Mouse (Mus musculus): ENCODE measurements around the gene Cd40lg. TPM values are rescaled to one million over a fixed set of nuclear protein-coding genes. Genes with fewer than 3 reads are reported as not detected.

The Cd40lg gene
- polyA plus RNA-seq, 1 experiment from 2014 or later, result not detected

DNA sequence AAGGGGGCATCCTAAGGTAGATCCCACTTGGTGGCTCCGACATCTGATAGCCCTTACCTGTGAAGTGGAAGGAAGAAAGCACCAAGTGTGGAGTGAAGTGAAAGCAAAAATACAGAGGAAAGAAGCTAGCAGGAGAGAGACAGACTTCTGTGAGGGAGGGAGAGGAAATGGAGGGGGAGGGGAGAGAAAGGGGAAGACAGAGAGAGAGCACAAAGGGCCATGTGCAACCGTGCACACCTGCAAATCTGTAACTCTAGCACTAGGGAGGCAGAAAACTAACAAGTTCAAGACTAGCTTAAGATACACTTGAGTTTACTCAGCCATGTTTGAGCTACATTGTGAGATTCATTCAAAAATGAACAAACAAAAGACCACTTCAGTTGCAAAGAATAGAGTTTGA lies 16.2 kb downstream of the Cd40lg start:
- Histone ChIP-seq H3K4me1 (ENCODE audit: control insufficient read depth, insufficient read depth, low read length) (no peaks in the 10 kb centered on the region), H3K27me3 (ENCODE audit: control insufficient read depth, insufficient read depth, low read length) (no peaks in the 10 kb centered on the region), H3K27ac (ENCODE audit: low read depth, low read length) (no peak overlapping the region), H3K9ac (ENCODE audit: low read length) (no peak overlapping the region), H3K4me3 (ENCODE audit: low read depth, low read length) (no peak overlapping the region), H3K4me2 (ENCODE audit: low read depth) (no peak overlapping the region), H3K36me3 (ENCODE audit: control insufficient read depth, insufficient read depth, low read length) (no peaks in the 10 kb centered on the region), H3K9me3 (ENCODE audit: control insufficient read depth, low read length) (no peaks in the 10 kb centered on the region)
- DNase-seq (ENCODE audit: low spot score) (no peak), ATAC-seq (ENCODE audit: insufficient read depth, low FRiP score, low TSS enrichment) (no peak)
- 69% methylated on average over 2 of the region's 2 CpGs for WGBS

DNA sequence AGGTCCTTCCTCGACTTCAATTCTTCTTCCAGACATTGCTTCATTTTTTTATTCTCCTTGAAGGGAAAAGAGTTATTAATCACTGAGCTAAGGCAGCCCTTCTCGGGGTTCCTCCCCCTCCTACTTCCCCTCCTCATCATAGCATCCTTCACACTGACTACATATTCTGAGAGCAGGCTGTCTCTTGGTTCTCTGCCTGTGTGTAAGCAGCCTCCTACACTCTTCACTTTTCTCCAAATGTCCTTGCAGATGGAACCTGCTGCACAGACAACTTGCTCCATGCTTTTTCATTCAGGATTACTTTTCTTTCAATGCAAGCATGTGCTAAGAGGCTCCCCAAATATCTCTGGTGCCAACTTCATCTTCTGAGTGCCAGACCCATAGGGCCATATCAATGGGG lies 21.7 kb downstream of the Cd40lg start:
- Histone ChIP-seq H3K9me3 (ENCODE audit: control insufficient read depth, low read length) (no peaks in the 10 kb centered on the region), H3K9ac (ENCODE audit: low read length) (no peak overlapping the region), H3K4me2 (ENCODE audit: low read depth) (no peak overlapping the region), H3K27me3 (ENCODE audit: control insufficient read depth, insufficient read depth, low read length) (no peaks in the 10 kb centered on the region), H3K4me1 (ENCODE audit: control insufficient read depth, insufficient read depth, low read length) (no peaks in the 10 kb centered on the region), H3K36me3 (ENCODE audit: control insufficient read depth, insufficient read depth, low read length) (no peaks in the 10 kb centered on the region), H3K4me3 (ENCODE audit: low read depth, low read length) (no peak overlapping the region), H3K27ac (ENCODE audit: low read depth, low read length) (no peak overlapping the region)
- ATAC-seq (ENCODE audit: insufficient read depth, low FRiP score, low TSS enrichment), result no peak
- DNase-seq (ENCODE audit: low spot score), result no peak
- WGBS, result 77% methylated on average over 2 of the region's 2 CpGs

DNA sequence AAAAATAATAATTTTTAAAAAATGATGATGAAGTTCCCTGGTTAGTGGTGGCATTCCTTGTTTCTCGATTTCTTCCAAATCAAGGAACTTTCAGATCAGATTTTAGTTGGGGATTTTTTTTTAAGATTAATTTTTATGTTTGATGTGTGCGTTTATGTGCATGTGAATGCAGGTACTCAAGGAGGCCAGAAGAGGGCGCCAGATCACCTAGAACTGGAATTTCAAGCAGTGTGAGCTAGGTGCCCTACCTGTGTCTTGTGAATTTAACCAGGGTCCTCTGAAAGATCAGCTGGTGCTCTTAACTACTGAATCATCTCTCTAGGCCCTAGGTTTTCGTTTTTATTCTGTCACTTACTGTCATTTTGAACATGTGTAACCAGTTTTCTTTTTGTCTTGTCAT lies 24.0 kb downstream of the Cd40lg start:
- DNase-seq (ENCODE audit: low spot score) (no peak), ATAC-seq (ENCODE audit: insufficient read depth, low FRiP score, low TSS enrichment) (no peak)
- no peak overlapping the region for H3K4me3 ChIP-seq (ENCODE audit: low read depth, low read length)
- no peaks in the 10 kb centered on the region for H3K9me3 ChIP-seq (ENCODE audit: control insufficient read depth, low read length)
- H3K27ac ChIP-seq (ENCODE audit: low read depth, low read length), result no peak overlapping the region
- WGBS, result 74% methylated on average over 4 of the region's 4 CpGs
- H3K36me3 ChIP-seq (ENCODE audit: control insufficient read depth, insufficient read depth, low read length), result no peaks in the 10 kb centered on the region
- H3K4me1 ChIP-seq (ENCODE audit: control insufficient read depth, insufficient read depth, low read length), result no peaks in the 10 kb centered on the region
- no peak overlapping the region for H3K4me2 ChIP-seq (ENCODE audit: low read depth)
- H3K27me3 ChIP-seq (ENCODE audit: control insufficient read depth, insufficient read depth, low read length), result no peaks in the 10 kb centered on the region
- H3K9ac ChIP-seq (ENCODE audit: low read length), result no peak overlapping the region

DNA sequence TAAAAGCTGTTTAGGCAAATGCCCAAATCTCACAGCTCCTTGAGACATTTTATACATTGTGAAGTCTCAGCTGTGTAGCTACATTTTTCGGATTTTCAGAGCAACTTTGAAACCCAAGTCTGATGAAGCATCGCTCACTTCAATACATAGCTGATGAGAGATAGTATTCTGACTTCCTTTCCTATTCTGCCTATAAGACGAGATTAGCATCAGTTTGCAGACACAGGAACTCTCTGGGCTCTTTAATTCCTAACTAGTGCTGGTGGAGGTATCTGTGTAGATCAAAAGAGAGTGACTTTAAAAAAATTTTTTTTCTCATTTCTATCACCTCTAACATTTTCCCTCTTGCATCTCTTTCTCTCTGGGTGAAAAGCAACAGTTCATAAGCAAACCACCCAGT lies 26.6 kb downstream of the Cd40lg start:
- ATAC-seq (ENCODE audit: insufficient read depth, low FRiP score, low TSS enrichment), result no peak
- H3K27ac ChIP-seq (ENCODE audit: low read depth, low read length), result no peak overlapping the region
- DNase-seq (ENCODE audit: low spot score), result no peak
- H3K9ac ChIP-seq (ENCODE audit: low read length), result no peak overlapping the region
- H3K4me2 ChIP-seq (ENCODE audit: low read depth), result no peak overlapping the region
- H3K27me3 ChIP-seq (ENCODE audit: control insufficient read depth, insufficient read depth, low read length), result no peaks in the 10 kb centered on the region
- H3K9me3 ChIP-seq (ENCODE audit: control insufficient read depth, low read length), result no peaks in the 10 kb centered on the region
- no peak overlapping the region for H3K4me3 ChIP-seq (ENCODE audit: low read depth, low read length)
- no peaks in the 10 kb centered on the region for H3K4me1 ChIP-seq (ENCODE audit: control insufficient read depth, insufficient read depth, low read length)
- H3K36me3 ChIP-seq (ENCODE audit: control insufficient read depth, insufficient read depth, low read length), result no peaks in the 10 kb centered on the region
- 75% methylated on average over 3 of the region's 3 CpGs for WGBS

DNA sequence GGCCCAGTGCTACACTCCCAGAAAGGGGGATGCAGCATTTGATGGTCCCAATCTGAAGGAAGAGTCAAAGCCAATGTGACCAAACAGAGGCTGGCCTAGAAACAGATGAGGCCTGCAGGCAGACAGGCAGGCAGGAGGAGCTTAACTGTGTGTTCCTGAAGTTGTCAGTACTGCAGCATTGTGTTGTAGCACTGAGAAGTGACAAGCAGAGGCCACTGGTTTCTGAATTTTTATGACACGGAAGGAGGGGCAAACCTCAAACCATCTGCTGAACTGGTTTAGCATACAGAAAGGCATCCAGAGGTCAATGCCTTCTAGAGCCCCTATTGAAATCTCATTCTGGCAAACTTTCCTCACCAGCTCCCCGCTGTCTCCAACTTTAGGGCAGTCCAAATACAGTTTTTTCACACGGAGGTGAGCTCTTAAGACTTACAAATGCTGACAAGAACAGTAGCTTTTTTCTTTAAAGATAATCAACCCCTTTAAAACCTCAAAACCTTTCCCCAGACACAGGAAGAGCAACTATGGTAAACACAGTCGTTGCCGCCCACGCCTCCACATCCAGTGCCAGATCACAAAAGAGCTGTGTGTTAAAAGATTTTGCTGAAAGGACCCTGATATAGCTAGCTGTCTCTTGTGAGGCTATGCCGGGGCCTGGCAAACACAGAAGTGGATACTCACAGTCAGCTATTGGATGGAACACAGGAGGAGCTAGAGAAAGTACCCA lies 41.5 kb downstream of the Cd40lg start:
- no peak overlapping the region for H3K4me3 ChIP-seq (ENCODE audit: low read depth, low read length)

DNA sequence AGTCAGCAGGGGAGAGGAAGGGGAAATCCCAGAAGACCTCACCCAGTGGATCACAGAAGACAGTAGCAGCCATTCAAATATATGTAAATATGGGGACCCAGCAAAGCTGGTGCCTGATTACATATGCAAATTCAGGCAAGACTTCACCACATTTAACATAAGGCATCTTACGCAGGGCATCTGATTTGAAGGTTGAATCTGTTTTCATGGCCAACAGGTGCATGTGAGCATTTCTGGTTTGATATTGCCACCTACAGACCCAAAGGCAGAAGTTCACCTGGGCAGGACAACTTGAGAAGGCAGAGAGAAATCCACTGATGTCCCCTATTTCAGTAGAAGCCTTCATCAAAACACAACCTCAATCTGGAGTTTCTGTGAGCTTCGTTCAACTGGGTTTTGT lies 48.8 kb downstream of the Cd40lg start:
- ATAC-seq (ENCODE audit: insufficient read depth, low FRiP score, low TSS enrichment) (no peak), DNase-seq (ENCODE audit: low spot score) (no peak)
- Histone ChIP-seq H3K9ac (ENCODE audit: low read length) (no peak overlapping the region), H3K4me1 (ENCODE audit: control insufficient read depth, insufficient read depth, low read length) (no peaks in the 10 kb centered on the region), H3K36me3 (ENCODE audit: control insufficient read depth, insufficient read depth, low read length) (no peaks in the 10 kb centered on the region), H3K4me3 (ENCODE audit: low read depth, low read length) (no peak overlapping the region), H3K27ac (ENCODE audit: low read depth, low read length) (no peak overlapping the region), H3K9me3 (ENCODE audit: control insufficient read depth, low read length) (no peaks in the 10 kb centered on the region), H3K27me3 (ENCODE audit: control insufficient read depth, insufficient read depth, low read length) (no peaks in the 10 kb centered on the region), H3K4me2 (ENCODE audit: low read depth) (no peak overlapping the region)
- WGBS, result 71% methylated on average over 2 of the region's 2 CpGs

More for the DNA sequence above, 41.5 kb downstream of the Cd40lg start:
- H3K4me1 ChIP-seq (ENCODE audit: control insufficient read depth, insufficient read depth, low read length), result no peaks in the 10 kb centered on the region
- no peaks in the 10 kb centered on the region for H3K36me3 ChIP-seq (ENCODE audit: control insufficient read depth, insufficient read depth, low read length)
- ATAC-seq (ENCODE audit: insufficient read depth, low FRiP score, low TSS enrichment) (no peak), DNase-seq (ENCODE audit: low spot score) (no peak)
- no peak overlapping the region for H3K4me2 ChIP-seq (ENCODE audit: low read depth)
- 79% methylated on average over 7 of the region's 7 CpGs for WGBS
- H3K9ac ChIP-seq (ENCODE audit: low read length), result no peak overlapping the region
- H3K27ac ChIP-seq (ENCODE audit: low read depth, low read length), result no peak overlapping the region
- H3K27me3 ChIP-seq (ENCODE audit: control insufficient read depth, insufficient read depth, low read length), result no peaks in the 10 kb centered on the region
- H3K9me3 ChIP-seq (ENCODE audit: control insufficient read depth, low read length), result no peaks in the 10 kb centered on the region

DNA sequence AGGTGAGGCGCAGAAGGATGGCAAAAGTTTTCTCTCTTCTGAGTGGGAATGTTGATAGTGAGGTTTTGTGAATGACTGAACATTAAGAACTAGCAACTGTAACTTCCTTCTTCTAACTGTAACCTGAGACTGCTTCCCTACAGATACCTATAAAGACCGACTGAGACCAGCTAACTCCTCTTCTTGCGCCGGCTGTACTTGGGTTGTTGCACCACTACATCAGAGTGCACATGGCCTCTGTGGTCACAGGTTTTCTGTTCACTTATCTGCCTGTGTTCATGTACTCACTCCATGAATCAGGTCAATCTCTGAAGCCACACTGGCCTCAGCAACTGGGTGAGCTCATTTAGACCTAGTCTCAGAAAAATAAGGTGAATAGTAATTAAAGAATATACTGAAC lies 51.6 kb downstream of the Cd40lg start:
- 73% methylated on average over 4 of the region's 4 CpGs for WGBS
- Histone ChIP-seq H3K27ac (ENCODE audit: low read depth, low read length) (no peak overlapping the region), H3K9me3 (ENCODE audit: control insufficient read depth, low read length) (no peaks in the 10 kb centered on the region), H3K27me3 (ENCODE audit: control insufficient read depth, insufficient read depth, low read length) (no peaks in the 10 kb centered on the region), H3K4me2 (ENCODE audit: low read depth) (no peak overlapping the region), H3K4me1 (ENCODE audit: control insufficient read depth, insufficient read depth, low read length) (no peaks in the 10 kb centered on the region), H3K4me3 (ENCODE audit: low read depth, low read length) (no peak overlapping the region), H3K36me3 (ENCODE audit: control insufficient read depth, insufficient read depth, low read length) (no peaks in the 10 kb centered on the region), H3K9ac (ENCODE audit: low read length) (no peak overlapping the region)
- DNase-seq (ENCODE audit: low spot score) (no peak), ATAC-seq (ENCODE audit: insufficient read depth, low FRiP score, low TSS enrichment) (no peak)

Other genes starting within 250 kb of the Cd40lg start
- not detected in 2 replicates for gene Brs3, start 169.1 kb upstream of the Cd40lg start, polyA plus RNA-seq (2014; fragmentation: Nextera tagmentation; extraction: Ambion mirVana)
- gene Htatsf1, start 158.6 kb upstream of the Cd40lg start, polyA plus RNA-seq (2014; fragmentation: Nextera tagmentation; extraction: Ambion mirVana), result 87.6 and 88.5 TPM in 2 replicates
- gene Vgll1, start 124.0 kb upstream of the Cd40lg start, polyA plus RNA-seq (2014; fragmentation: Nextera tagmentation; extraction: Ambion mirVana), result 0.12 TPM in 1 of 2 replicates, not detected in the other
- gene Arhgef6, start 126.6 kb downstream of the Cd40lg start, polyA plus RNA-seq (2014; fragmentation: Nextera tagmentation; extraction: Ambion mirVana), result 5.7 and 5.8 TPM in 2 replicates
- 259 and 261 TPM in 2 replicates for gene Rbmx, start 180.9 kb downstream of the Cd40lg start, polyA plus RNA-seq (2014; fragmentation: Nextera tagmentation; extraction: Ambion mirVana)
- gene Gm364, start 197.0 kb downstream of the Cd40lg start, polyA plus RNA-seq (2014; fragmentation: Nextera tagmentation; extraction: Ambion mirVana), result not detected in 2 replicates

Measured in neural tube, embryonic 11.5 days (tissue).